ENCODE assay signal across 13 mouse cellular contexts in genomic region chr17:86969582-86969981, GRCm38 (mm10). TPM values are rescaled to one million over a fixed set of nuclear protein-coding genes. Genes with fewer than 3 reads are reported as not detected.
DNase-seq lines count a peak whose midpoint lies in the region; ATAC-seq and TF ChIP-seq lines count a peak whose summit lies in the region.
"Had no signal": no experiment of that assay in that cellular context is flagged by ENCODE, and none has a peak within 500 bp of the region (broad histone marks: within the 10 kb centered on the region; RNA-seq: fewer than 3 reads in every experiment).

No protein-coding gene starts in this region.

- H3K4me3 ChIP-seq in left cerebral cortex, adult 2 months = no peak overlapping the region
- H3K4me3 ChIP-seq: heart, embryonic 10.5 days; liver, embryonic 15.5 days had no signal

- TF ChIP-seq CTCF in left cerebral cortex, adult 2 months (IDR thresholded peaks at IDR 0.05) = no peak

- peak; percentile 74 for ATAC-seq in granulocyte monocyte progenitor cell, adult 5-6 weeks (replicated peaks; ENCODE audit: poor library complexity, severe bottlenecking)

- intact Hi-C loops in left cerebral cortex, adult 2 months (cut with DNase I) = no loop called here

- DNase-seq in heart, adult 11 months = peak; percentile 96
- no peak for DNase-seq in heart, postnatal 4 days
- peak; percentile 96 for DNase-seq in A20 (ENCODE audit: low read depth, low spot score)
- peak; percentile 42 to 65 for DNase-seq in spleen, postnatal 14 days (ENCODE audit: low spot score in 2 of 2)
- DNase-seq in embryo, embryonic 9.5 days (ENCODE audit: extremely low spot score) = no peak
- no peak for DNase-seq in left cerebral cortex, adult 2 months (ENCODE audit: extremely low spot score in 1 of 2, low spot score in 2 of 2)
- DNase-seq in right cerebral cortex, postnatal 4 days = no peak
- DNase-seq: cerebellum, adult 8-10 months; kidney, adult 18-20 months; layer of hippocampus, postnatal 36 days had no signal

- H3K27ac ChIP-seq in left cerebral cortex, adult 2 months = no peak overlapping the region
- H3K27ac ChIP-seq: liver, embryonic 15.5 days had no signal

RNA-seq across cellular contexts. Expression of gene Rhoq, which starts 6.7 kb away (rescaled TPM):
- total RNA-seq in heart, postnatal 4 days (2021) = 100 to 1,000 TPM; 117 to 133 TPM
- total RNA-seq in granulocyte monocyte progenitor cell, adult 5-6 weeks (2014; fragmentation: Nextera tagmentation) = 2.8 and 5.4 TPM in 2 replicates
- 2.0 and 3.1 TPM in 2 replicates for total RNA-seq in granulocyte monocyte progenitor cell, adult 5-6 weeks (2017)
- 10 to 100 TPM; 35.6 to 45.0 TPM for total RNA-seq in left cerebral cortex, adult 2 months (2021)

RNA-seq across cellular contexts. Expression of gene Atp6v1e2, which starts 21.9 kb away (rescaled TPM):
- total RNA-seq in heart, postnatal 4 days (2021) = not detected
- total RNA-seq in granulocyte monocyte progenitor cell, adult 5-6 weeks (2014; fragmentation: Nextera tagmentation) = not detected in 2 replicates
- not detected in 2 replicates for total RNA-seq in granulocyte monocyte progenitor cell, adult 5-6 weeks (2017)
- not detected for total RNA-seq in left cerebral cortex, adult 2 months (2021)
- total RNA-seq: layer of hippocampus, postnatal 36 days had no signal

RNA-seq across cellular contexts. Expression of gene Tmem247, which starts 52.4 kb away (rescaled TPM):
- total RNA-seq in heart, postnatal 4 days (2021) = not detected
- not detected in 2 replicates for total RNA-seq in granulocyte monocyte progenitor cell, adult 5-6 weeks (2014; fragmentation: Nextera tagmentation)
- not detected in 2 replicates for total RNA-seq in granulocyte monocyte progenitor cell, adult 5-6 weeks (2017)
- total RNA-seq in left cerebral cortex, adult 2 months (2021) = not detected
- total RNA-seq: layer of hippocampus, postnatal 36 days had no signal

RNA-seq across cellular contexts. Expression of gene Pigf, which starts 55.6 kb away (rescaled TPM):
- 1 to 10 TPM; 5.5 to 6.8 TPM for total RNA-seq in heart, postnatal 4 days (2021)
- 13.8 and 17.0 TPM in 2 replicates for total RNA-seq in granulocyte monocyte progenitor cell, adult 5-6 weeks (2014; fragmentation: Nextera tagmentation)
- total RNA-seq in granulocyte monocyte progenitor cell, adult 5-6 weeks (2017) = 22.3 and 25.0 TPM in 2 replicates
- total RNA-seq in left cerebral cortex, adult 2 months (2021) = 10 to 100 TPM; 18.9 to 21.3 TPM

RNA-seq across cellular contexts. Expression of gene Cript, which starts 55.8 kb away (rescaled TPM):
- total RNA-seq in heart, postnatal 4 days (2021) = 10 to 100 TPM; 46.6 to 48.8 TPM
- total RNA-seq in granulocyte monocyte progenitor cell, adult 5-6 weeks (2014; fragmentation: Nextera tagmentation) = 75.0 and 82.0 TPM in 2 replicates
- 57.9 and 68.6 TPM in 2 replicates for total RNA-seq in granulocyte monocyte progenitor cell, adult 5-6 weeks (2017)
- total RNA-seq in left cerebral cortex, adult 2 months (2021) = 10 to 100 TPM; 62.1 to 64.1 TPM

Comparison
In these comparisons a context has a peak if more than half of its experiments do, and no peak if none do; other contexts are left out.
1. DNase-seq: peak in heart, adult 11 months (single experiment), A20 (single experiment) and spleen, postnatal 14 days (2 of 2); none in heart, postnatal 4 days (single experiment), embryo, embryonic 9.5 days (single experiment), left cerebral cortex, adult 2 months (0 of 2) and right cerebral cortex, postnatal 4 days (single experiment).
2. RNA of gene Rhoq, which starts 6.7 kb away (total RNA-seq): 117 to 133 TPM in heart, postnatal 4 days and 35.6 to 45.0 TPM in left cerebral cortex, adult 2 months; 2.0 to 5.4 TPM in granulocyte monocyte progenitor cell, adult 5-6 weeks; every median in the first group is over 4 times any median in the second.